Comparison of ENCODE assay signal across 10 mouse cellular contexts in the genomic region with DNA sequence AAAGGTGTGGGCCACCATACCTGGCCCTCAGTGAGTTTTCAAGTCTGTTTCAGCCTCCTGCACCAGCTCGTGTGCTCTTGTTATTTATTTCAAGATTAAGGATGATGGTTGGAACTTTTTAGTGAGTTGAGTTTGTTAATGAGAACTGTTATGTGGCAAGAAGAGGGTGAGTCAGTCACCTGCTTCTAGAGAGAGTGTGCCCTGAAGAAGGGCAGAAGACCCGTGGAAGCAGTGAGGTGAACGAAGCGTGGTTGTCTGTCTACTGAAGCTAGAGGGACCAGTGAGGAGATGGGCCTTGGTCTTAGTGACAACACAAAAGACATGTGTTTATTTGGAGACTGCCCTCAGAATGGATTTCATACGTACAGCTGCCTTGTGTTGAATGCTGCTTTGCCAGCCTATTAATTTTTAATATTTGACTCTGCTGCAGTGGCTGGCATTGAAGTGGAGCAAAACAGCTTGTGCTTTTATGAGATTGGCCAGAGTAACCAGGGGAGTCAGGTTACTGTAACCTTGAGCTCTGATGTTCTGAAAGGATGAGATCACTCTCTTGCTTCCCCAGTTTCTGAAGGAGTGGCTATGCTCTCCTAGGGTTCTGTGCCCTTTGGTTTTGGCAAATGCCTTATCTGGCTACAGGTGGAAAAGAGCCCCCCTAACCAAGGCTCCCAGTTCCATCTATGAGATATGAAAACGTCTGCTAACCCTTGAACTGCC. TPM values are rescaled to one million over a fixed set of nuclear protein-coding genes. Genes with fewer than 3 reads are reported as not detected.
DNase-seq lines count a peak whose midpoint lies in the region; ATAC-seq and TF ChIP-seq lines count a peak whose summit lies in the region.
"Had no signal": no experiment of that assay in that cellular context is flagged by ENCODE, and none has a peak within 500 bp of the region (broad histone marks: within the 10 kb centered on the region; RNA-seq: fewer than 3 reads in every experiment).

No protein-coding gene starts in this region.

- peak overlapping the region; percentile 51; the same call in 1 of the 2 replicates for H3K4me3 ChIP-seq in G1E (ENCODE audit: low read depth, low read length)
- no peak overlapping the region for H3K4me3 ChIP-seq in heart, embryonic 11.5 days (ENCODE audit: low read depth, low read length)
- H3K4me3 ChIP-seq in limb, embryonic 13.5 days: no peak overlapping the region

- peaks cover 52% of the 10 kb centered on the region for H3K4me1 ChIP-seq in G1E (ENCODE audit: insufficient read depth, low read depth, low read length)
- peaks cover 13% of the 10 kb centered on the region for H3K4me1 ChIP-seq in heart, embryonic 11.5 days (ENCODE audit: control insufficient read depth, insufficient read depth, low read length)
- H3K4me1 ChIP-seq in limb, embryonic 13.5 days: peaks cover 29% of the 10 kb centered on the region

- H3K27ac ChIP-seq in heart, embryonic 11.5 days (ENCODE audit: low read depth, low read length): peak overlapping the region; percentile 50
- H3K27ac ChIP-seq in limb, embryonic 13.5 days: peak overlapping the region; percentile 44; the same call in 1 of the 2 replicates

- whole genome bisulfite sequencing in heart, embryonic 11.5 days (ENCODE audit: insufficient replicate concordance): 70% methylated on average over 6 of the region's 6 CpGs
- WGBS in limb, embryonic 13.5 days: 59% methylated on average over 6 of the region's 6 CpGs

- intact Hi-C loops in heart, postnatal 25 days (cut with DNase I): no loop called here

- peaks cover 34% of the 10 kb centered on the region for H3K36me3 ChIP-seq in G1E (replicated peaks)
- H3K36me3 ChIP-seq in heart, embryonic 11.5 days (ENCODE audit: control insufficient read depth, insufficient read depth, low read length): peaks cover 2% of the 10 kb centered on the region; the same call in 1 of the 2 replicates
- H3K36me3 ChIP-seq in limb, embryonic 13.5 days: peaks cover 20% of the 10 kb centered on the region; the same call in 1 of the 2 replicates

- H3K27me3 ChIP-seq in G1E (ENCODE audit: insufficient read depth, low read length): no peaks in the 10 kb centered on the region
- H3K27me3 ChIP-seq in heart, embryonic 11.5 days (ENCODE audit: control insufficient read depth, insufficient read depth, low read length): no peaks in the 10 kb centered on the region
- no peaks in the 10 kb centered on the region for H3K27me3 ChIP-seq in limb, embryonic 13.5 days

- TF ChIP-seq CTCF in G1E (IDR thresholded peaks at IDR 0.05; ENCODE audit: low read depth, low read length): no peak

- no peak overlapping the region for H3K9ac ChIP-seq in heart, embryonic 11.5 days (ENCODE audit: low read depth, low read length)
- H3K9ac ChIP-seq in limb, embryonic 13.5 days: no peak overlapping the region; the same call in 1 of the 2 replicates

- H3K9me3 ChIP-seq in G1E (replicated peaks): no peaks in the 10 kb centered on the region
- H3K9me3 ChIP-seq in heart, embryonic 11.5 days (replicated peaks; ENCODE audit: control insufficient read depth, low read length): no peaks in the 10 kb centered on the region
- no peaks in the 10 kb centered on the region for H3K9me3 ChIP-seq in limb, embryonic 13.5 days

- H3K4me2 ChIP-seq in heart, embryonic 11.5 days: no peak overlapping the region
- H3K4me2 ChIP-seq in limb, embryonic 13.5 days (replicated peaks): no peak overlapping the region

- peak; percentile 87 for DNase-seq in heart, adult 11 months
- no peak for DNase-seq in heart, postnatal 25 days (ENCODE audit: low spot score)
- DNase-seq in G1E (ENCODE audit: low spot score): peak; percentile 8
- no peak for DNase-seq in right cerebral cortex, postnatal 36 days (ENCODE audit: low spot score in 2 of 2)
- no peak for DNase-seq in cerebellum, adult 9-11 months
- DNase-seq: lung, postnatal 36 days; right cerebral cortex, adult 18-20 months had no signal

- ATAC-seq in G1E (ENCODE audit: extremely low read depth, insufficient number of reproducible peaks, low FRiP score, poor library complexity, severe bottlenecking): no peak
- no peak; the same call in 1 of the 2 replicates for ATAC-seq in heart, embryonic 11.5 days (replicated peaks; ENCODE audit: insufficient number of reproducible peaks, low FRiP score, low TSS enrichment)
- no peak for ATAC-seq in limb, embryonic 13.5 days (ENCODE audit: low FRiP score, low read depth)
- ATAC-seq in frontal cortex, adult (ENCODE audit: low TSS enrichment): no peak

RNA-seq across cellular contexts. Expression of a gene that starts 36.7 kb away (rescaled TPM):
- total RNA-seq in heart, postnatal 25 days (2021): 10 to 100 TPM; 75.4 to 89.1 TPM
- total RNA-seq in G1E (2014; fragmentation: Nextera tagmentation): 181 and 183 TPM in 2 replicates
- total RNA-seq in G1E (2017): 14.6 and 15.8 TPM in 2 replicates
- 36.3 and 41.0 TPM in 2 replicates for polyA plus RNA-seq in G1E (2012)
- polyA plus RNA-seq in heart, embryonic 11.5 days (2014; fragmentation: Nextera tagmentation; extraction: Ambion mirVana): 23.0 and 24.3 TPM in 2 replicates
- polyA plus RNA-seq in limb, embryonic 13.5 days (2015; fragmentation: Nextera tagmentation; extraction: Ambion mirVana): 15.6 and 18.8 TPM in 2 replicates

Comparison
In these comparisons a context has a peak if more than half of its experiments do, and no peak if none do; other contexts are left out.
1. DNase-seq: peak in heart, adult 11 months (single experiment) and G1E (single experiment); none in heart, postnatal 25 days (single experiment), right cerebral cortex, postnatal 36 days (0 of 2) and cerebellum, adult 9-11 months (single experiment).